Comparison of ENCODE assay signal across 22 mouse cellular contexts in the genomic region with DNA sequence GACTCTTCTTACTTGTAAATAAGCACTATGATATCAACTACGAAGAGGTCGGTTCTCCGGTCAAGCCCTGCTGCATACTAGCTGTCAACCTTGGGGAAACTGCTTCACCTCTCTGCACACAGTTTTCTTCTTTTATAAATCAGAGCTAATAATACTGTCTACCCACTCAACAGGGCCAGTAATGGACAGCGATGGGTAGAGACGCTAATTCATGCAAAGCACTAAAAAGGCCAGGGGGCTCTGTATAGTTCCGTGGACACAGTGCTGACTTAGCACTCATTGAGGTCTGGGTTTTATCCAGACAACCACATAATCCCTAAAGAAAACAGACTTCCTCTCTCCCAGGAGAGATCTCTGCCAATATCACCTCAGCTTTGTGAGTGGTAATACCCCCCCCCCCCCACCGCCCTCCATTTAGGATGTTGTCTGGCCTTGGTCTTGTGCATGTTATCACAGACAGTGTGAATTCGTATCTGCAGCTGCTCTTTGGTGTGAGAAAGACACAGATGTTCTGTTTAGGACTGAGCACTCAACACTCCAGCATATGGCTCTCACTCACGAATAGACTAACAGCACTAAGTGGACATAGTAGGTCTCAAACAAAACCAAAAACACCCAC.
DNase-seq lines count a peak whose midpoint lies in the region; ATAC-seq and TF ChIP-seq lines count a peak whose summit lies in the region.
"Had no signal": no experiment of that assay in that cellular context is flagged by ENCODE, and none has a peak within 500 bp of the region (broad histone marks: within the 10 kb centered on the region; RNA-seq: fewer than 3 reads in every experiment).

No protein-coding gene starts in this region.

- H3K4me1 ChIP-seq in heart, embryonic 15.5 days (replicated peaks), result peaks cover 20% of the 10 kb centered on the region
- peaks cover 1% of the 10 kb centered on the region; the same call in 1 of the 2 replicates for H3K4me1 ChIP-seq in heart, adult 2 months (ENCODE audit: control insufficient read depth, insufficient read depth, low read length)
- peaks cover 3% of the 10 kb centered on the region; the same call in 1 of the 2 replicates for H3K4me1 ChIP-seq in midbrain, embryonic 11.5 days (ENCODE audit: control insufficient read depth, insufficient read depth, low read length)
- no peaks in the 10 kb centered on the region for H3K4me1 ChIP-seq in midbrain, embryonic 14.5 days (ENCODE audit: control insufficient read depth, insufficient read depth, low read length)
- H3K4me1 ChIP-seq: forebrain, embryonic 13.5 days; hindbrain, embryonic 10.5 days; hindbrain, embryonic 13.5 days had no signal

- H3K27me3 ChIP-seq in heart, embryonic 15.5 days, result no peaks in the 10 kb centered on the region
- no peaks in the 10 kb centered on the region for H3K27me3 ChIP-seq in heart, adult 2 months (ENCODE audit: control insufficient read depth, insufficient read depth, low read length)
- no peaks in the 10 kb centered on the region for H3K27me3 ChIP-seq in midbrain, embryonic 11.5 days (ENCODE audit: control insufficient read depth, insufficient read depth, low read length)
- no peaks in the 10 kb centered on the region for H3K27me3 ChIP-seq in midbrain, embryonic 14.5 days (ENCODE audit: control insufficient read depth, insufficient read depth, low read length)
- H3K27me3 ChIP-seq: forebrain, embryonic 13.5 days; heart, embryonic 12.5 days; hindbrain, embryonic 13.5 days had no signal

- DNase-seq in gastrocnemius, adult 2 months, result no peak
- no peak for DNase-seq in gastrocnemius, postnatal 14 days
- DNase-seq in heart, adult 2 months, result no peak
- peak; percentile 53 for DNase-seq in midbrain, embryonic 11.5 days (ENCODE audit: low spot score, missing footprints)
- no peak for DNase-seq in midbrain, embryonic 14.5 days
- peak; percentile 34 for DNase-seq in yolk sac, embryonic 10.5 days (ENCODE audit: low spot score)
- DNase-seq in ovary, postnatal 14 days (ENCODE audit: low spot score), result no peak
- DNase-seq: adrenal gland, postnatal 10 days; adrenal gland, postnatal 36 days; cerebellum, adult 18-20 months; cerebellum, adult 9-10 months; cerebellum, postnatal 14 days; gastrocnemius, postnatal 25 days; heart, postnatal 36 days had no signal

- peaks cover 9% of the 10 kb centered on the region; the same call in 1 of the 2 replicates for H3K36me3 ChIP-seq in heart, embryonic 15.5 days
- H3K36me3 ChIP-seq in heart, adult 2 months (ENCODE audit: control insufficient read depth, insufficient read depth, low read length), result no peaks in the 10 kb centered on the region; the same call in 1 of the 2 replicates
- H3K36me3 ChIP-seq in midbrain, embryonic 11.5 days (ENCODE audit: control insufficient read depth, insufficient read depth, low read length), result no peaks in the 10 kb centered on the region
- no peaks in the 10 kb centered on the region for H3K36me3 ChIP-seq in midbrain, embryonic 14.5 days (ENCODE audit: control insufficient read depth, insufficient read depth, low read length)
- H3K36me3 ChIP-seq: forebrain, embryonic 10.5 days; hindbrain, embryonic 10.5 days; hindbrain, embryonic 13.5 days had no signal

- peak overlapping the region; percentile 54 for H3K27ac ChIP-seq in gastrocnemius, adult 2 months
- H3K27ac ChIP-seq in heart, embryonic 15.5 days, result 0 out of 2 replicates have a peak overlapping the region, but pooled peaks have one; percentile 15
- H3K27ac ChIP-seq in heart, adult 2 months, result no peak overlapping the region
- H3K27ac ChIP-seq in midbrain, embryonic 11.5 days (ENCODE audit: low read depth, low read length), result no peak overlapping the region
- H3K27ac ChIP-seq in midbrain, embryonic 14.5 days (replicated peaks; ENCODE audit: low read depth, low read length), result no peak overlapping the region
- H3K27ac ChIP-seq: forebrain, embryonic 10.5 days; forebrain, embryonic 13.5 days; hindbrain, embryonic 10.5 days; hindbrain, embryonic 13.5 days had no signal

- H3K4me2 ChIP-seq in heart, embryonic 15.5 days, result no peak overlapping the region
- no peak overlapping the region for H3K4me2 ChIP-seq in midbrain, embryonic 11.5 days
- H3K4me2 ChIP-seq in midbrain, embryonic 14.5 days (ENCODE audit: low read length), result no peak overlapping the region
- H3K4me2 ChIP-seq: forebrain, embryonic 13.5 days; heart, embryonic 12.5 days; hindbrain, embryonic 13.5 days had no signal

- no peak for TF ChIP-seq CTCF in gastrocnemius, adult 2 months (IDR thresholded peaks at IDR 0.05)
- TF ChIP-seq CTCF in heart, adult 2 months (IDR thresholded peaks at IDR 0.05), result no peak

- H3K9ac ChIP-seq in heart, embryonic 15.5 days, result no peak overlapping the region
- no peak overlapping the region for H3K9ac ChIP-seq in heart, adult 2 months (ENCODE audit: low read depth, low read length)
- H3K9ac ChIP-seq in midbrain, embryonic 11.5 days (ENCODE audit: low read length), result no peak overlapping the region
- no peak overlapping the region for H3K9ac ChIP-seq in midbrain, embryonic 14.5 days (replicated peaks; ENCODE audit: low read length)
- H3K9ac ChIP-seq: forebrain, embryonic 13.5 days; heart, embryonic 12.5 days; hindbrain, embryonic 13.5 days had no signal

- no peak for ATAC-seq in heart, embryonic 15.5 days (replicated peaks; ENCODE audit: insufficient number of reproducible peaks, insufficient read depth, low FRiP score, low read depth)
- peak; percentile 64; the same call in 1 of the 2 replicates for ATAC-seq in midbrain, embryonic 11.5 days (ENCODE audit: low FRiP score)
- ATAC-seq in midbrain, embryonic 14.5 days (ENCODE audit: low FRiP score, low TSS enrichment), result no peak
- ATAC-seq: forebrain, embryonic 13.5 days; forebrain, embryonic 16.5 days; hindbrain, embryonic 16.5 days had no signal

- TF ChIP-seq EP300 in heart, adult 2 months (IDR thresholded peaks at IDR 0.05; ENCODE audit: insufficient read depth, low read depth, low read length), result no peak

- H3K4me3 ChIP-seq in gastrocnemius, adult 2 months, result no peak overlapping the region
- H3K4me3 ChIP-seq in heart, embryonic 15.5 days, result no peak overlapping the region
- H3K4me3 ChIP-seq in heart, adult 2 months, result no peak overlapping the region
- H3K4me3 ChIP-seq in midbrain, embryonic 11.5 days (ENCODE audit: low read depth, low read length), result no peak overlapping the region
- H3K4me3 ChIP-seq in midbrain, embryonic 14.5 days (replicated peaks; ENCODE audit: low read depth, low read length), result no peak overlapping the region
- H3K4me3 ChIP-seq: forebrain, embryonic 10.5 days; forebrain, embryonic 13.5 days; heart, embryonic 12.5 days; hindbrain, embryonic 10.5 days; hindbrain, embryonic 13.5 days had no signal

- H3K79me2 ChIP-seq in heart, adult 2 months (replicated peaks; ENCODE audit: control insufficient read depth, insufficient read depth, low read length), result no peaks in the 10 kb centered on the region

- H3K9me3 ChIP-seq in heart, embryonic 15.5 days (replicated peaks), result no peaks in the 10 kb centered on the region
- no peaks in the 10 kb centered on the region for H3K9me3 ChIP-seq in midbrain, embryonic 11.5 days (ENCODE audit: control insufficient read depth, low read length)
- no peaks in the 10 kb centered on the region for H3K9me3 ChIP-seq in midbrain, embryonic 14.5 days (ENCODE audit: control insufficient read depth, low read length)
- H3K9me3 ChIP-seq: forebrain, embryonic 10.5 days; hindbrain, embryonic 10.5 days; hindbrain, embryonic 13.5 days had no signal

- intact Hi-C loops in gastrocnemius, adult 2 months (cut with DNase I), result no loop called here
- intact Hi-C loops in gastrocnemius, postnatal 14 days (cut with DNase I; ENCODE audit: low total_unique reads), result no loop called here
- intact Hi-C loops in heart, adult 2 months (cut with DNase I), result no loop called here

- TF ChIP-seq POLR2A in heart, adult 2 months (IDR thresholded peaks at IDR 0.05; ENCODE audit: insufficient read depth, low read depth, low read length), result no peak

- WGBS in heart, embryonic 15.5 days, result 61% methylated on average over 9 of the region's 9 CpGs
- WGBS in heart, adult 2 months, result 81% methylated on average over 9 of the region's 9 CpGs
- WGBS in midbrain, embryonic 11.5 days, result 73% methylated on average over 9 of the region's 9 CpGs
- WGBS in midbrain, embryonic 14.5 days, result 72% methylated on average over 9 of the region's 9 CpGs

Comparison
In these comparisons a context has a peak if more than half of its experiments do, and no peak if none do; other contexts are left out.
1. DNase-seq: peak in midbrain, embryonic 11.5 days (single experiment) and yolk sac, embryonic 10.5 days (single experiment); none in gastrocnemius, adult 2 months (single experiment), gastrocnemius, postnatal 14 days (single experiment), heart, adult 2 months (0 of 2), midbrain, embryonic 14.5 days (single experiment) and ovary, postnatal 14 days (single experiment).
2. H3K27ac ChIP-seq: peak in gastrocnemius, adult 2 months (single experiment) and heart, embryonic 15.5 days (single experiment); none in heart, adult 2 months (single experiment), midbrain, embryonic 11.5 days (single experiment) and midbrain, embryonic 14.5 days (single experiment).